Mouse (Mus musculus): ENCODE measurements around the gene Camkk1. TPM values are rescaled to one million over a fixed set of nuclear protein-coding genes. Genes with fewer than 3 reads are reported as not detected.

Gene Camkk1
- total RNA-seq, 2 experiments from 2014 or later, result 79.5 to 92.4 TPM

GRCm38 (mm10) chr11:73044229-73044755 lies 25.5 kb downstream of the Camkk1 start:
- intact Hi-C loops (cut with DNase I), result no loop called here
- no peak for DNase-seq (ENCODE audit: low spot score in 2 of 2)

GRCm38 (mm10) chr11:73044789-73045188 lies 26.0 kb downstream of the Camkk1 start:
- intact Hi-C loops (cut with DNase I), result loop anchor here (5.0 kb wide), 1 partner anchor 117 kb away; no protein-coding TSS in a partner anchor
- DNase-seq (ENCODE audit: low spot score in 2 of 2), result no peak

- intact Hi-C loops (cut with DNase I), result loop anchor here (5.0 kb wide), 1 partner anchor 120 kb away; no protein-coding TSS in a partner anchor
- peak; percentile 94 to 97 for DNase-seq (ENCODE audit: low spot score in 2 of 2)
These were observed 28.8 kb downstream of the Camkk1 start, which contains the start of gene Ncbp3 for GRCm38 (mm10) chr11:73047542-73047996. Gene Ncbp3, plus strand, starts transcription at chr11:73047783.

- no peak for DNase-seq (ENCODE audit: low spot score in 2 of 2)
- intact Hi-C loops (cut with DNase I), result loop anchor here (5.0 kb wide), 1 partner anchor 121 kb away; no protein-coding TSS in a partner anchor
These were observed 29.4 kb downstream of the Camkk1 start for GRCm38 (mm10) chr11:73048030-73048876.

- intact Hi-C loops (cut with DNase I), result loop anchor here (5.0 kb wide), 1 partner anchor 122 kb away; no protein-coding TSS in a partner anchor
- DNase-seq (ENCODE audit: low spot score in 2 of 2), result peak; percentile 74 to 81
These were observed 30.5 kb downstream of the Camkk1 start for GRCm38 (mm10) chr11:73049335-73049734.

- no peak for DNase-seq (ENCODE audit: low spot score in 2 of 2)
- intact Hi-C loops (cut with DNase I), result no loop called here
These were observed 34.0 kb downstream of the Camkk1 start for GRCm38 (mm10) chr11:73052795-73053194.

GRCm38 (mm10) chr11:73057701-73058100 lies 38.9 kb downstream of the Camkk1 start:
- DNase-seq (ENCODE audit: low spot score in 2 of 2), result no peak
- intact Hi-C loops (cut with DNase I), result no loop called here

- DNase-seq (ENCODE audit: low spot score in 2 of 2), result no peak
- intact Hi-C loops (cut with DNase I), result no loop called here
These were observed 40.8 kb downstream of the Camkk1 start for GRCm38 (mm10) chr11:73059630-73060029.

- no peak for DNase-seq (ENCODE audit: low spot score in 2 of 2)
- intact Hi-C loops (cut with DNase I), result no loop called here
These were observed 42.6 kb downstream of the Camkk1 start for GRCm38 (mm10) chr11:73061413-73061812.

GRCm38 (mm10) chr11:73071839-73072238 lies 53.0 kb downstream of the Camkk1 start:
- DNase-seq (ENCODE audit: low spot score in 2 of 2), result peak; percentile 39 to 56
- intact Hi-C loops (cut with DNase I), result loop anchor here (1.0 to 5.0 kb wide), 2 partner anchors 35 to 1300 kb away; no protein-coding TSS in a partner anchor

- intact Hi-C loops (cut with DNase I), result no loop called here
- DNase-seq (ENCODE audit: low spot score in 2 of 2), result no peak
These were observed 57.5 kb downstream of the Camkk1 start for GRCm38 (mm10) chr11:73076295-73076694.

GRCm38 (mm10) chr11:73076733-73077132 lies 57.9 kb downstream of the Camkk1 start:
- DNase-seq (ENCODE audit: low spot score in 2 of 2), result no peak
- intact Hi-C loops (cut with DNase I), result no loop called here

- intact Hi-C loops (cut with DNase I), result no loop called here
- DNase-seq (ENCODE audit: low spot score in 2 of 2), result no peak
These were observed 58.5 kb downstream of the Camkk1 start for GRCm38 (mm10) chr11:73077211-73077720.

GRCm38 (mm10) chr11:73078615-73079014 lies 59.8 kb downstream of the Camkk1 start:
- DNase-seq (ENCODE audit: low spot score in 2 of 2), result no peak
- intact Hi-C loops (cut with DNase I), result no loop called here

GRCm38 (mm10) chr11:73080306-73080705 lies 61.5 kb downstream of the Camkk1 start:
- intact Hi-C loops (cut with DNase I), result no loop called here
- DNase-seq (ENCODE audit: low spot score in 2 of 2), result no peak

- intact Hi-C loops (cut with DNase I), result no loop called here
- no peak for DNase-seq (ENCODE audit: low spot score in 2 of 2)
These were observed 65.5 kb downstream of the Camkk1 start for GRCm38 (mm10) chr11:73084303-73084702.

GRCm38 (mm10) chr11:73084804-73085231 lies 66.0 kb downstream of the Camkk1 start:
- peak in 1 of 2 experiments; percentile 30 for DNase-seq (ENCODE audit: low spot score in 2 of 2)

GRCm38 (mm10) chr11:73085391-73085790 lies 66.6 kb downstream of the Camkk1 start:
- intact Hi-C loops (cut with DNase I), result no loop called here
- DNase-seq (ENCODE audit: low spot score in 2 of 2), result no peak

More at GRCm38 (mm10) chr11:73084804-73085231, 66.0 kb downstream of the Camkk1 start:
- intact Hi-C loops (cut with DNase I), result no loop called here

- no peak for DNase-seq (ENCODE audit: low spot score in 2 of 2)
- intact Hi-C loops (cut with DNase I), result no loop called here
These were observed 69.1 kb downstream of the Camkk1 start for GRCm38 (mm10) chr11:73087700-73088480.

- no peak for DNase-seq (ENCODE audit: low spot score in 2 of 2)
- intact Hi-C loops (cut with DNase I), result no loop called here
These were observed 71.5 kb downstream of the Camkk1 start, which contains the start of gene Itgae for GRCm38 (mm10) chr11:73090283-73090682. Gene Itgae, plus strand, starts transcription at chr11:73090583.

Measured in left cerebral cortex, postnatal 25 days (tissue).